ENCODE assay signal across 8 mouse cellular contexts in genomic region chr5:51908861-51909260, GRCm38 (mm10).
DNase-seq lines count a peak whose midpoint lies in the region; ATAC-seq and TF ChIP-seq lines count a peak whose summit lies in the region.

No protein-coding gene starts in this region.

- H3K4me1 ChIP-seq in heart, postnatal 0 days (ENCODE audit: control insufficient read depth, insufficient read depth), result peaks cover 5% of the 10 kb centered on the region
- no peaks in the 10 kb centered on the region for H3K4me1 ChIP-seq in hindbrain, embryonic 13.5 days (replicated peaks)

- 38% methylated on average over 8 of the region's 8 CpGs for WGBS in heart, postnatal 0 days
- 78% methylated on average over 8 of the region's 8 CpGs for whole genome bisulfite sequencing in hindbrain, embryonic 13.5 days

- H3K36me3 ChIP-seq in heart, postnatal 0 days (replicated peaks; ENCODE audit: control insufficient read depth, insufficient read depth, low read length), result no peaks in the 10 kb centered on the region
- H3K36me3 ChIP-seq in hindbrain, embryonic 13.5 days, result no peaks in the 10 kb centered on the region

- DNase-seq in gastrocnemius, postnatal 10 days, result peak; percentile 22
- DNase-seq in gastrocnemius, postnatal 25 days, result no peak
- DNase-seq in 3T3-L1 (ENCODE audit: low read depth, low spot score) (peak; percentile 17), R1 (ENCODE audit: low read depth, low spot score) (peak; percentile 36)
- DNase-seq in heart, postnatal 0 days (ENCODE audit: low spot score), result peak; percentile 36
- no peak for DNase-seq in right cerebral cortex, postnatal 25 days
- DNase-seq in right cerebral cortex, adult 18-20 months, result no peak

- no peak overlapping the region for H3K9ac ChIP-seq in heart, postnatal 0 days (replicated peaks; ENCODE audit: low read depth, low read length)
- H3K9ac ChIP-seq in hindbrain, embryonic 13.5 days, result no peak overlapping the region

- TF ChIP-seq EP300 in heart, postnatal 0 days (IDR thresholded peaks at IDR 0.05; ENCODE audit: low read depth), result no peak

- no peaks in the 10 kb centered on the region for H3K9me3 ChIP-seq in heart, postnatal 0 days (replicated peaks; ENCODE audit: control insufficient read depth, low read length)
- no peaks in the 10 kb centered on the region for H3K9me3 ChIP-seq in hindbrain, embryonic 13.5 days

- no peak overlapping the region for H3K4me3 ChIP-seq in heart, postnatal 0 days (ENCODE audit: low read depth, low read length)
- H3K4me3 ChIP-seq in hindbrain, embryonic 13.5 days, result no peak overlapping the region

- H3K27ac ChIP-seq in heart, postnatal 0 days (ENCODE audit: low read depth), result no peak overlapping the region
- H3K27ac ChIP-seq in hindbrain, embryonic 13.5 days, result no peak overlapping the region

- peak; percentile 63 for TF ChIP-seq CTCF in heart, postnatal 0 days (IDR thresholded peaks at IDR 0.05; ENCODE audit: low read depth)

- H3K27me3 ChIP-seq in heart, postnatal 0 days (ENCODE audit: control insufficient read depth, insufficient read depth, low read length), result no peaks in the 10 kb centered on the region
- no peaks in the 10 kb centered on the region for H3K27me3 ChIP-seq in hindbrain, embryonic 13.5 days

- ATAC-seq in heart, postnatal 0 days (ENCODE audit: insufficient read depth, low read depth), result no peak
- ATAC-seq in hindbrain, embryonic 13.5 days (ENCODE audit: low FRiP score), result no peak

- H3K4me2 ChIP-seq in heart, postnatal 0 days (ENCODE audit: low read depth, low read length), result peak overlapping the region; percentile 13; the same call in 1 of the 2 replicates
- no peak overlapping the region for H3K4me2 ChIP-seq in hindbrain, embryonic 13.5 days

Comparison
In these comparisons a context has a peak if more than half of its experiments do, and no peak if none do; other contexts are left out.
1. DNase-seq: peak in gastrocnemius, postnatal 10 days (single experiment), 3T3-L1 (single experiment), R1 (single experiment) and heart, postnatal 0 days (single experiment); none in gastrocnemius, postnatal 25 days (single experiment), right cerebral cortex, postnatal 25 days (single experiment) and right cerebral cortex, adult 18-20 months (single experiment).